Mouse (Mus musculus): Measurements from ENCODE around the gene Nek11. TPM values are rescaled to one million over a fixed set of nuclear protein-coding genes. Genes with fewer than 3 reads are reported as not detected.
A peak's percentile ranks its signal among the peaks of the same experiment; 100 is the strongest.

Gene Nek11
- polyA plus RNA-seq, 1 experiment from 2014 or later: 1.7 TPM

GRCm38 (mm10) chr9:105376411-105376810, 18.9 kb downstream of the Nek11 start:
- H3K27ac ChIP-seq (ENCODE audit: low read depth, low read length): no peak overlapping the region
- no peaks in the 10 kb centered on the region for H3K36me3 ChIP-seq (ENCODE audit: control insufficient read depth, insufficient read depth, low read length)
- no peak overlapping the region for H3K4me3 ChIP-seq (ENCODE audit: low read depth, low read length)
- no peak overlapping the region for H3K4me2 ChIP-seq (ENCODE audit: low read length)
- DNase-seq (ENCODE audit: low spot score) (no peak), ATAC-seq (no peak)
- H3K9me3 ChIP-seq (replicated peaks; ENCODE audit: control insufficient read depth, low read length): no peaks in the 10 kb centered on the region
- H3K4me1 ChIP-seq (ENCODE audit: control insufficient read depth, insufficient read depth, low read length): peaks cover 4% of the 10 kb centered on the region
- H3K27me3 ChIP-seq (replicated peaks; ENCODE audit: control insufficient read depth, insufficient read depth, low read length): no peaks in the 10 kb centered on the region
- 76% methylated on average over 7 of the region's 7 CpGs for WGBS
- no peak overlapping the region for H3K9ac ChIP-seq (ENCODE audit: low read length)

GRCm38 (mm10) chr9:105374361-105374760, 21.0 kb downstream of the Nek11 start:
- Histone ChIP-seq H3K27ac (ENCODE audit: low read depth, low read length) (no peak overlapping the region), H3K9me3 (replicated peaks; ENCODE audit: control insufficient read depth, low read length) (no peaks in the 10 kb centered on the region), H3K4me2 (ENCODE audit: low read length) (no peak overlapping the region), H3K4me3 (ENCODE audit: low read depth, low read length) (no peak overlapping the region), H3K36me3 (ENCODE audit: control insufficient read depth, insufficient read depth, low read length) (no peaks in the 10 kb centered on the region), H3K9ac (ENCODE audit: low read length) (no peak overlapping the region), H3K4me1 (ENCODE audit: control insufficient read depth, insufficient read depth, low read length) (no peaks in the 10 kb centered on the region), H3K27me3 (replicated peaks; ENCODE audit: control insufficient read depth, insufficient read depth, low read length) (no peaks in the 10 kb centered on the region)
- no peak for DNase-seq (ENCODE audit: low spot score)
- ATAC-seq: no peak
- 60% methylated on average over 5 of the region's 5 CpGs for WGBS

GRCm38 (mm10) chr9:105368605-105369004, 26.7 kb downstream of the Nek11 start:
- Histone ChIP-seq H3K4me1 (ENCODE audit: control insufficient read depth, insufficient read depth, low read length) (no peaks in the 10 kb centered on the region; the same call in 1 of the 2 replicates), H3K4me2 (ENCODE audit: low read length) (no peak overlapping the region), H3K9ac (ENCODE audit: low read length) (no peak overlapping the region), H3K36me3 (ENCODE audit: control insufficient read depth, insufficient read depth, low read length) (no peaks in the 10 kb centered on the region), H3K9me3 (replicated peaks; ENCODE audit: control insufficient read depth, low read length) (no peaks in the 10 kb centered on the region), H3K27me3 (replicated peaks; ENCODE audit: control insufficient read depth, insufficient read depth, low read length) (no peaks in the 10 kb centered on the region), H3K4me3 (ENCODE audit: low read depth, low read length) (no peak overlapping the region), H3K27ac (ENCODE audit: low read depth, low read length) (no peak overlapping the region)
- DNase-seq (ENCODE audit: low spot score) (no peak), ATAC-seq (no peak)
- 88% methylated on average over 3 of the region's 3 CpGs for WGBS

GRCm38 (mm10) chr9:105366199-105366598, 29.1 kb downstream of the Nek11 start:
- Histone ChIP-seq H3K9ac (ENCODE audit: low read length) (no peak overlapping the region), H3K27ac (ENCODE audit: low read depth, low read length) (no peak overlapping the region), H3K27me3 (replicated peaks; ENCODE audit: control insufficient read depth, insufficient read depth, low read length) (no peaks in the 10 kb centered on the region), H3K9me3 (replicated peaks; ENCODE audit: control insufficient read depth, low read length) (no peaks in the 10 kb centered on the region), H3K4me1 (ENCODE audit: control insufficient read depth, insufficient read depth, low read length) (no peaks in the 10 kb centered on the region; the same call in 1 of the 2 replicates), H3K4me2 (ENCODE audit: low read length) (no peak overlapping the region), H3K4me3 (ENCODE audit: low read depth, low read length) (no peak overlapping the region), H3K36me3 (ENCODE audit: control insufficient read depth, insufficient read depth, low read length) (no peaks in the 10 kb centered on the region)
- no peak for ATAC-seq
- 92% methylated on average over 4 of the region's 4 CpGs for WGBS
- no peak for DNase-seq (ENCODE audit: low spot score)

- no peaks in the 10 kb centered on the region for H3K27me3 ChIP-seq (replicated peaks; ENCODE audit: control insufficient read depth, insufficient read depth, low read length)
- H3K9me3 ChIP-seq (replicated peaks; ENCODE audit: control insufficient read depth, low read length): no peaks in the 10 kb centered on the region
- DNase-seq (ENCODE audit: low spot score) (peak; percentile 86), ATAC-seq (peak; percentile 87)
- no peaks in the 10 kb centered on the region; the same call in 1 of the 2 replicates for H3K4me1 ChIP-seq (ENCODE audit: control insufficient read depth, insufficient read depth, low read length)
- no peak overlapping the region for H3K4me2 ChIP-seq (ENCODE audit: low read length)
- no peak overlapping the region for H3K4me3 ChIP-seq (ENCODE audit: low read depth, low read length)
- WGBS: 64% methylated on average over 5 of the region's 5 CpGs
- H3K27ac ChIP-seq (ENCODE audit: low read depth, low read length): no peak overlapping the region
- no peaks in the 10 kb centered on the region for H3K36me3 ChIP-seq (ENCODE audit: control insufficient read depth, insufficient read depth, low read length)
- H3K9ac ChIP-seq (ENCODE audit: low read length): no peak overlapping the region
These were observed 31.6 kb downstream of the Nek11 start for GRCm38 (mm10) chr9:105363520-105364231.

- ATAC-seq (no peak), DNase-seq (ENCODE audit: low spot score) (no peak)
- WGBS: 82% methylated on average over 2 of the region's 2 CpGs
- no peak overlapping the region for H3K4me3 ChIP-seq (ENCODE audit: low read depth, low read length)
- H3K27ac ChIP-seq (ENCODE audit: low read depth, low read length): no peak overlapping the region
- no peaks in the 10 kb centered on the region for H3K27me3 ChIP-seq (replicated peaks; ENCODE audit: control insufficient read depth, insufficient read depth, low read length)
- H3K9ac ChIP-seq (ENCODE audit: low read length): no peak overlapping the region
- no peaks in the 10 kb centered on the region for H3K36me3 ChIP-seq (ENCODE audit: control insufficient read depth, insufficient read depth, low read length)
- no peaks in the 10 kb centered on the region; the same call in 1 of the 2 replicates for H3K4me1 ChIP-seq (ENCODE audit: control insufficient read depth, insufficient read depth, low read length)
- no peaks in the 10 kb centered on the region for H3K9me3 ChIP-seq (replicated peaks; ENCODE audit: control insufficient read depth, low read length)
- H3K4me2 ChIP-seq (ENCODE audit: low read length): no peak overlapping the region
These were observed 33.1 kb downstream of the Nek11 start for GRCm38 (mm10) chr9:105362181-105362580.

GRCm38 (mm10) chr9:105349034-105349433, 46.3 kb downstream of the Nek11 start:
- Histone ChIP-seq H3K36me3 (ENCODE audit: control insufficient read depth, insufficient read depth, low read length) (no peaks in the 10 kb centered on the region), H3K4me2 (ENCODE audit: low read length) (no peak overlapping the region), H3K9me3 (replicated peaks; ENCODE audit: control insufficient read depth, low read length) (no peaks in the 10 kb centered on the region), H3K4me3 (ENCODE audit: low read depth, low read length) (no peak overlapping the region), H3K27me3 (replicated peaks; ENCODE audit: control insufficient read depth, insufficient read depth, low read length) (no peaks in the 10 kb centered on the region), H3K4me1 (ENCODE audit: control insufficient read depth, insufficient read depth, low read length) (peaks cover 11% of the 10 kb centered on the region; the same call in 1 of the 2 replicates), H3K27ac (ENCODE audit: low read depth, low read length) (peak overlapping the region; percentile 63; the same call in 1 of the 2 replicates), H3K9ac (ENCODE audit: low read length) (no peak overlapping the region)
- DNase-seq (ENCODE audit: low spot score): peak; percentile 94
- 19% methylated on average over 5 of the region's 5 CpGs for WGBS
- peak; percentile 96 for ATAC-seq

- DNase-seq (ENCODE audit: low spot score) (peak; percentile 46), ATAC-seq (peak; percentile 61)
- Histone ChIP-seq H3K4me2 (ENCODE audit: low read length) (peak overlapping the region; percentile 6; the same call in 1 of the 2 replicates), H3K9me3 (replicated peaks; ENCODE audit: control insufficient read depth, low read length) (peaks cover 5% of the 10 kb centered on the region; the same call in 1 of the 2 replicates), H3K4me1 (ENCODE audit: control insufficient read depth, insufficient read depth, low read length) (peaks cover 11% of the 10 kb centered on the region; the same call in 1 of the 2 replicates), H3K4me3 (ENCODE audit: low read depth, low read length) (no peak overlapping the region), H3K36me3 (ENCODE audit: control insufficient read depth, insufficient read depth, low read length) (no peaks in the 10 kb centered on the region), H3K27ac (ENCODE audit: low read depth, low read length) (peak overlapping the region; percentile 63), H3K9ac (ENCODE audit: low read length) (no peak overlapping the region), H3K27me3 (replicated peaks; ENCODE audit: control insufficient read depth, insufficient read depth, low read length) (no peaks in the 10 kb centered on the region)
- WGBS: 36% methylated on average over 10 of the region's 10 CpGs
These were observed 46.9 kb downstream of the Nek11 start for GRCm38 (mm10) chr9:105348242-105349031.
